Mouse (Mus musculus): ENCODE data around the gene Krt87.

DNA sequence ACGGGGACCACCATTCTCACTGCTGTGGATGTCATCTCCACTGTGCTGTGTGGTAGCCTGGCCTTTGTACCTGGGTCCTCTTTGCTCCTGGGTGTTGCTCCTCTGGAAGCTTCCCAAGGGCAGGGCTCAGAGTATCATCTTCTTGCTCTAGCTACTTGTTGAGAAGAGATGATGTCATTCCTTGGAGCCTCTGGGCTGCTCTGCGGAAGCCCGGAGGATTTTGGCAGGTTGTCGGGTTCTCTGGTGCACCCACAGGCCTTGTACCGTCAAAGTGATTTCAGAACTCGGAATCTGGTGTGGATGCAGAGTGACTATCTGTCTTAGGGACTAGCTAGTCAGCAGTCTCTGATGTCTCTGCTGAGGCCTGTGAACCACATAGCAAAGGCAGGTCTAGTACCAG is 53.5 kb downstream of the Krt87 start:
- TF ChIP-seq EP300 (IDR thresholded peaks at IDR 0.05; ENCODE audit: low read depth), result no peak
- no peak for TF ChIP-seq CTCF (IDR thresholded peaks at IDR 0.05; ENCODE audit: low read depth)
